Mouse (Mus musculus) neural tube, embryonic 14.5 days (tissue): ENCODE measurements around the gene H2afv. TPM values are rescaled to one million over a fixed set of nuclear protein-coding genes. Genes with fewer than 3 reads are reported as not detected.

Experiments used
- ATAC-seq: fragments of 200-750 bp; cut with Nextera tagmentation; 2 replicates; pipeline ENCODE4 v1.8.0; 2017; ENCODE audit warnings: low read depth, mild to moderate bottlenecking, moderate TSS enrichment, moderate library complexity
- H3K27ac ChIP-seq: fragments of 300-500 bp; sonication (generic); 2 replicates; pipeline ENCODE4 v1.5.1; 2014; ENCODE audit warnings: low read depth, mild to moderate bottlenecking, control low read depth, low read length, moderate library complexity, mixed read lengths
- H3K27me3 ChIP-seq: fragments of 300-500 bp; sonication (generic); 2 replicates; pipeline ENCODE4 v1.6.1; 2014; ENCODE audit warnings: low read length; ENCODE audit not compliant: control insufficient read depth, insufficient read depth
- H3K36me3 ChIP-seq: fragments of 300-500 bp; sonication (generic); 2 replicates; pipeline ENCODE4 v1.6.1; 2014; ENCODE audit warnings: low read length, mixed read lengths; ENCODE audit not compliant: control insufficient read depth, insufficient read depth
- H3K4me1 ChIP-seq: fragments of 300-500 bp; sonication (generic); 2 replicates; pipeline ENCODE4 v1.6.1; 2014; ENCODE audit warnings: low read length; ENCODE audit not compliant: control insufficient read depth, insufficient read depth
- H3K4me2 ChIP-seq: fragments of 300-500 bp; sonication (generic); 2 replicates; pipeline ENCODE4 v1.6.1; 2014; ENCODE audit warnings: mild to moderate bottlenecking, low read depth, low read length, control low read depth
- H3K4me3 ChIP-seq: fragments of 300-500 bp; sonication (generic); 2 replicates; pipeline ENCODE4 v1.5.1; 2014; ENCODE audit warnings: low read depth, low read length, control low read depth, mixed read lengths
- H3K9ac ChIP-seq: fragments of 300-500 bp; sonication (generic); replicated peaks from 2 replicates; pipeline ENCODE4 v1.6.1; 2014; ENCODE audit warnings: low read depth, mild to moderate bottlenecking, control low read depth, low read length, mixed read lengths
- H3K9me3 ChIP-seq: fragments of 300-500 bp; sonication (generic); 2 replicates; pipeline ENCODE4 v1.6.1; 2016; ENCODE audit warnings: low read length; ENCODE audit not compliant: control insufficient read depth
- WGBS: fragments of 180-500 bp; shearing (Covaris S2); extraction: QIAGEN DNeasy Blood & Tissue Kit; methylation state at CpG from one replicate; pipeline ENCODE4 v1.1.7; 2014; 5-methylcytosine and 5-hydroxymethylcytosine counted together
- polyA plus RNA-seq: library from polyadenylated mRNA; unstranded; fragments of >200 nt; fragmentation: Nextera tagmentation; extraction: Ambion mirVana; gene quantifications from 2 replicates; pipeline ENCODE4 v1.2.1, GENCODE M21; 2014

The H2afv gene
- polyA plus RNA-seq, 1 experiment from 2014 or later, result 188 TPM

- Histone ChIP-seq H3K27me3 (no peaks in the 10 kb centered on the region), H3K27ac (peak overlapping the region; percentile 48)
Measured at GRCm38 (mm10) chr11:6404699-6405566, 39.3 kb downstream of the H2afv start.

GRCm38 (mm10) chr11:6403830-6404405, 40.3 kb downstream of the H2afv start:
- Histone ChIP-seq H3K36me3 (peaks cover 65% of the 10 kb centered on the region), H3K4me2 (no peak overlapping the region), H3K9ac (no peak overlapping the region), H3K4me1 (no peaks in the 10 kb centered on the region; the same call in 1 of the 2 replicates), H3K4me3 (no peak overlapping the region), H3K9me3 (no peaks in the 10 kb centered on the region), H3K27ac (no peak overlapping the region), H3K27me3 (no peaks in the 10 kb centered on the region)
- WGBS, result 95% methylated on average over 5 of the region's 5 CpGs
- no peak for ATAC-seq

More at GRCm38 (mm10) chr11:6404699-6405566, 39.3 kb downstream of the H2afv start:
- no peaks in the 10 kb centered on the region for H3K9me3 ChIP-seq
- H3K36me3 ChIP-seq, result peaks cover 55% of the 10 kb centered on the region
- H3K4me2 ChIP-seq, result no peak overlapping the region
- 93% methylated on average over 9 of the region's 9 CpGs for WGBS
- no peak overlapping the region for H3K4me3 ChIP-seq
- H3K4me1 ChIP-seq, result no peaks in the 10 kb centered on the region; the same call in 1 of the 2 replicates
- ATAC-seq, result no peak
- no peak overlapping the region for H3K9ac ChIP-seq

DNA sequence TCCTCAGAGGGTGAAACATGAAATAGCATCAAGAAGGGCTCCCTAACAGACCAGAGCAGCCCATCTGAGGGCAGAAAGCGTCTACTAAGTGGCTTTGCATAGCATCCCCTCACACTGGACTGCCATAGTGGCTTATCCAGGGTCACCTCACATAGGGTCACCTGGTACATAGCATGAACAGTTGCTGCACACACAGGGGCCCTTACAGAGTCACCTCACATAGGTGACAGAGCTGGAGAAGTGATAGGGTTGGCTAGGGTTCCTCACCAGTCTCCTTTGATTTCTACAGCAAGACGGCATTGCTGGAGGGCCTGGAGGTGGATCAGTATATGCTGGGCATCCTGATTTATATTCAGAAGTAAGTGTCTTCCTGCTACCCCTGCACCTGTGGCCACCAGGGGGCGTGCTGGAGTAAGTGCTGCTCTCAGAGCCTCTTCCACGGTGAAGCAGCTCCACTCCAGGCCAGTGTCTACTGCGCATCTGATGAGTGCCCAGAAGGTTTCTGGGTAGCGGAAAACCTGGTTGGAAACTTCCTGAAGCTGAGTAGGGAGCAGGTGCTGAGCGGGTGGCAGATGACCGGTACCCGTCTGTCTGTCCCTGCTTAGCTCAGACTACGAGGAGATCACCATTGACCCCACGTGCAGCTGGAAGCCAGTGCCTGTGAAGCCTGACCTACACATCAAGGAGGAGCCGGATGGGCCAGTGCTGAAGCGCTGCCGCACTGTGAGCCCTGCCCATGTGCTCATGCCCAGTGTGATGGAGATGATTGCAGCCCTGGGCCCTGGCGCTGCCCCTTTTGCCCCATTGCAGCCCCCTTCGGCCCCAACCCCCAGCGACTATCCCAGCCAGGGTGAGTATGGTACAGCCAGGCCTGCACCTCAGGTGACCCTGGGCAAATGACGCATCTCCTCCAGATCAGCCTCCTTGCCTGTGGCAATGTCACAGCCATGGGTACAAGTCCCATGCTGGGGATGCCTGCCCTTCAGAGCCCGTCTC, 41.4 kb downstream of the H2afv start:
- H3K4me2 ChIP-seq, result no peak overlapping the region
- H3K27me3 ChIP-seq, result no peaks in the 10 kb centered on the region
- H3K4me1 ChIP-seq, result no peaks in the 10 kb centered on the region; the same call in 1 of the 2 replicates
- no peak overlapping the region for H3K27ac ChIP-seq
- 90% methylated on average over 19 of the region's 19 CpGs for WGBS
- no peak overlapping the region for H3K9ac ChIP-seq
- no peaks in the 10 kb centered on the region for H3K9me3 ChIP-seq
- no peak overlapping the region for H3K4me3 ChIP-seq
- no peak for ATAC-seq
- peaks cover 72% of the 10 kb centered on the region for H3K36me3 ChIP-seq

DNA sequence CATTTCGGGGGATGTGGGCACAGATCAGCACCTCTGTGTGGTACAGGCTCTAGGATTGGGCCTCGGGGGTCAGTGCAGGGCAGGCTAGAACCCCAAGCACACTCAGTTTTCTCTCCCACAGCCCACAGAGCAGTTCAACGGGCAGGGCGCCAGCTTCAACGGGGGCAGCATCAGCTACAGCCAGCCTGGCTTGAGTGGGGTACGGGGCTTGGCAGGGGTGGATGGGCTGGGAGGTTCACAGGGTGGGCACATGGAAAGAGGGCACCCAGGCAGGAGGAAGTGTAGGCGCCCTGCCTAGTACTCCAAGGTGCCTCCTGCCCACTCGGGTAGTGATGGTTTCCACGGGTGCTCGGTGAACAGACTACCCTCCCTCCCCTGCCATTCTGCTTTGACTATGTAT, 46.1 kb downstream of the H2afv start:
- Histone ChIP-seq H3K9ac (no peak overlapping the region), H3K27ac (no peak overlapping the region), H3K4me2 (no peak overlapping the region), H3K36me3 (peaks cover 80% of the 10 kb centered on the region), H3K27me3 (no peaks in the 10 kb centered on the region), H3K4me3 (no peak overlapping the region), H3K9me3 (no peaks in the 10 kb centered on the region), H3K4me1 (no peaks in the 10 kb centered on the region)
- 97% methylated on average over 10 of the region's 10 CpGs for WGBS
- ATAC-seq, result no peak

DNA sequence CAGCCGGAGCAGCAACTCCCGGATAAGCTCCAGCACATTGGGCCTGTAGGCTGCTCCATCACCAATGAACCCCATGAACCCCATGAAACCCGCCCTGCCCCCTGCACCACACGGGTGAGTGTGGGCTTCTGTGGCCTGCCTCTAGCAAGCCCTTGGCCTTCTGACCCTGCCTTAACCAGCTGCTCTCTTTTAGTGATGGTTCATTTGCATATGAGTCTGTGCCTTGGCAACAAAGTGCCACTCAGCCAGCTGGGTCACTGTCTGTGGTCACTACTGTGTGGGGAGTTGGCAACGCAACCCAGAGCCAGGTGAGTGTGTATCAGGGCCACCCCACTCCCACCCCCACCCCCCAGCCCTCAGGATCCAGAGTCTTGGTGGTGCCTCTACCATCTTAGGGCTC, 48.7 kb downstream of the H2afv start:
- peaks cover 9% of the 10 kb centered on the region; the same call in 1 of the 2 replicates for H3K4me1 ChIP-seq
- H3K4me3 ChIP-seq, result no peak overlapping the region
- no peaks in the 10 kb centered on the region for H3K27me3 ChIP-seq
- H3K36me3 ChIP-seq, result peaks cover 63% of the 10 kb centered on the region
- no peak overlapping the region for H3K4me2 ChIP-seq
- H3K9ac ChIP-seq, result no peak overlapping the region
- H3K9me3 ChIP-seq, result no peaks in the 10 kb centered on the region
- 68% methylated on average over 5 of the region's 5 CpGs for WGBS
- no peak for ATAC-seq
- H3K27ac ChIP-seq, result no peak overlapping the region

GRCm38 (mm10) chr11:6393866-6394265, 50.4 kb downstream of the H2afv start:
- Histone ChIP-seq H3K27me3 (no peaks in the 10 kb centered on the region; the same call in 1 of the 2 replicates), H3K36me3 (peaks cover 50% of the 10 kb centered on the region; the same call in 1 of the 2 replicates), H3K4me1 (peaks cover 16% of the 10 kb centered on the region), H3K27ac (no peak overlapping the region), H3K4me2 (no peak overlapping the region), H3K9me3 (no peaks in the 10 kb centered on the region), H3K9ac (no peak overlapping the region), H3K4me3 (no peak overlapping the region)
- 80% methylated on average over 1 of the region's 1 CpGs for WGBS
- ATAC-seq, result no peak

GRCm38 (mm10) chr11:6392857-6393256, 51.4 kb downstream of the H2afv start:
- no peak for ATAC-seq
- H3K4me1 ChIP-seq, result peaks cover 16% of the 10 kb centered on the region
- H3K36me3 ChIP-seq, result peaks cover 43% of the 10 kb centered on the region; the same call in 1 of the 2 replicates

DNA sequence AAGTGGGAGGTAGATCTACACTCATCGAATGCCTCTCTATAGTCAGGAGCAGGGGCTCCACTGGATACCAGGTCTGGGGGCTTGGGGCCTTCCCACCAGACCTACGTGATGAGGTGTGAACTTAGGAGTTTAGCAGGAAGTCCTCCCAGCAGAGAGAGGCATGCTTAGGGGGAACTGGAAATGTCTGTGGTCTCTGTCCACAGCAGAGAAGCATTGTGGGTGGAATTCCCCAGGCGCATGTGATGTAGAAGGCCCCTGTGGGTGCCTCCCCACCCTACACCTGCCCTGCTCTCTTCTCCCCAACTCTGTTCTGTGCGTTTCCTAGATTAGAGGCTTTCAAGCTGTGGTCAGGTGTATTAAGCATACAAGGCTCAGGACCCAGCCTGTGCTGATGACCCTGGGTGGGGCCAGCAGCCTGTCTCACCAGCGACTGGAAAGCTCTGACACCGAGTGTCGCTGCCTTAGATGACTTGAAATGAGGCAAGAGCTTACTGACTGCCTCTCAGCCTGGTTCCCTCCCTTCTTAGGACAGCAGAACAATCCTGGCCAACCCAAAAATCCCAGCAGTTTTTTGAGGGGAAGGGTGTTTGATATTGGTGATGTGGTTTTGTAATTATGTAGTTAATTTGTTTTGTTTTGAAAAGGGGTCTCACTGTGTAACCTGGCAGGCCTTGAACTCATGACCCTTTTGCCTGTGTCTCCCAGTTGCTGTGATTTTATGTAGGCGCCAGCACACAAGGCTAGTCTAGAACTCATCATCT, 52.5 kb downstream of the H2afv start:
- ATAC-seq, result no peak
- H3K4me2 ChIP-seq, result no peak overlapping the region
- H3K27ac ChIP-seq, result no peak overlapping the region
- peaks cover 16% of the 10 kb centered on the region for H3K4me1 ChIP-seq
- no peaks in the 10 kb centered on the region for H3K9me3 ChIP-seq
- 93% methylated on average over 8 of the region's 8 CpGs for WGBS
- H3K4me3 ChIP-seq, result no peak overlapping the region
- peaks cover 32% of the 10 kb centered on the region; the same call in 1 of the 2 replicates for H3K36me3 ChIP-seq
- no peaks in the 10 kb centered on the region; the same call in 1 of the 2 replicates for H3K27me3 ChIP-seq
- H3K9ac ChIP-seq, result no peak overlapping the region

More at GRCm38 (mm10) chr11:6392857-6393256, 51.4 kb downstream of the H2afv start:
- H3K4me2 ChIP-seq, result no peak overlapping the region
- H3K9me3 ChIP-seq, result no peaks in the 10 kb centered on the region
- no peaks in the 10 kb centered on the region; the same call in 1 of the 2 replicates for H3K27me3 ChIP-seq
- no peak overlapping the region for H3K9ac ChIP-seq
- WGBS, result 86% methylated on average over 6 of the region's 6 CpGs
- H3K27ac ChIP-seq, result no peak overlapping the region
- no peak overlapping the region for H3K4me3 ChIP-seq
